Comparison of ENCODE assay signal across 18 mouse cellular contexts in genomic region chr3:41350331-41350730, GRCm38 (mm10).
"Had no signal": no experiment of that assay in that cellular context is flagged by ENCODE, and none has a peak within 500 bp of the region (broad histone marks: within the 10 kb centered on the region; RNA-seq: fewer than 3 reads in every experiment).

No protein-coding gene starts in this region.

- H3K4me1 ChIP-seq: midbrain, embryonic 12.5 days; neural tube, embryonic 13.5 days; neural tube, embryonic 15.5 days had no signal

- H3K4me3 ChIP-seq: midbrain, embryonic 10.5 days; midbrain, embryonic 12.5 days; myocyte; neural tube, embryonic 13.5 days; neural tube, embryonic 15.5 days had no signal

- H3K27me3 ChIP-seq: midbrain, embryonic 12.5 days; neural tube, embryonic 13.5 days; neural tube, embryonic 15.5 days had no signal

- H3K27ac ChIP-seq: midbrain, embryonic 10.5 days; midbrain, embryonic 12.5 days; neural tube, embryonic 13.5 days; neural tube, embryonic 15.5 days had no signal

- DNase-seq: lung, adult 18-20 months; lung, embryonic 14.5 days; lung, postnatal 10 days; lung, postnatal 4 days; midbrain, embryonic 14.5 days; retina, postnatal 1 day; right cerebral cortex, adult 18-20 months; right cerebral cortex, postnatal 25 days; right cerebral cortex, postnatal 4 days; spleen, adult 18-20 months; thymus, adult 18-20 months; thymus, postnatal 14 days; thymus, postnatal 36 days had no signal

- H3K36me3 ChIP-seq: midbrain, embryonic 10.5 days; midbrain, embryonic 12.5 days; neural tube, embryonic 13.5 days; neural tube, embryonic 15.5 days had no signal
